17 mouse cellular contexts compared by ENCODE assay signal in genomic region chr4:24795180-24795579, GRCm38 (mm10). TPM values are rescaled to one million over a fixed set of nuclear protein-coding genes. Genes with fewer than 3 reads are reported as not detected.
"Had no signal": no experiment of that assay in that cellular context is flagged by ENCODE, and none has a peak within 500 bp of the region (broad histone marks: within the 10 kb centered on the region; RNA-seq: fewer than 3 reads in every experiment).

No protein-coding gene starts in this region.

- ATAC-seq: lung, postnatal 0 days; midbrain, embryonic 13.5 days; midbrain, embryonic 15.5 days had no signal

- H3K27ac ChIP-seq: lung, embryonic 15.5 days; macrophage; midbrain, embryonic 13.5 days; midbrain, embryonic 15.5 days; neural tube, embryonic 12.5 days; stomach, embryonic 15.5 days; stomach, postnatal 0 days had no signal

- H3K36me3 ChIP-seq: lung, embryonic 15.5 days; midbrain, embryonic 13.5 days; midbrain, embryonic 15.5 days; neural tube, embryonic 12.5 days; stomach, embryonic 15.5 days had no signal

- H3K9ac ChIP-seq: lung, embryonic 15.5 days; midbrain, embryonic 13.5 days; midbrain, embryonic 15.5 days; neural tube, embryonic 12.5 days; stomach, embryonic 15.5 days had no signal

- H3K4me1 ChIP-seq: lung, embryonic 15.5 days; megakaryocyte, embryonic 14.5 days; stomach, embryonic 15.5 days had no signal

- H3K27me3 ChIP-seq: lung, embryonic 15.5 days; megakaryocyte, embryonic 14.5 days; midbrain, embryonic 13.5 days; midbrain, embryonic 15.5 days; neural tube, embryonic 12.5 days; stomach, embryonic 15.5 days had no signal

- H3K4me3 ChIP-seq: lung, embryonic 15.5 days; megakaryocyte, embryonic 14.5 days; midbrain, embryonic 13.5 days; midbrain, embryonic 15.5 days; neural tube, embryonic 12.5 days; stomach, embryonic 15.5 days had no signal

- H3K9me3 ChIP-seq: lung, embryonic 15.5 days; megakaryocyte, embryonic 14.5 days; midbrain, embryonic 13.5 days; midbrain, embryonic 15.5 days; neural tube, embryonic 12.5 days; stomach, embryonic 15.5 days had no signal

- H3K4me2 ChIP-seq: lung, embryonic 15.5 days; midbrain, embryonic 11.5 days; midbrain, embryonic 13.5 days; midbrain, embryonic 15.5 days; neural tube, embryonic 12.5 days; stomach, embryonic 15.5 days had no signal

- DNase-seq: lung, adult 2 months; lung, postnatal 14 days; lung, postnatal 36 days; right cerebral cortex, postnatal 14 days; thymus, adult 2 months; thymus, postnatal 25 days; thymus, postnatal 4 days had no signal

RNA-seq across cellular contexts. Expression of gene Klhl32, which starts 55.7 kb away (rescaled TPM):
- polyA plus RNA-seq: macrophage had no signal
